Mouse (Mus musculus) heart, postnatal 0 days (tissue): Measurements from ENCODE around the gene Zfp260.

Source experiments
- CTCF ChIP-seq: IDR thresholded peaks from 2 replicates; pipeline ENCODE4 v1.5.1; 2016; ENCODE audit warnings: antibody characterized with exemption, control low read depth, low read depth
- EP300 ChIP-seq: IDR thresholded peaks from 2 replicates; pipeline ENCODE4 v1.6.1; 2016; ENCODE audit warnings: antibody characterized with exemption, low read depth

- TF ChIP-seq CTCF (no peak), EP300 (no peak)
These were observed 27.0 kb downstream of the Zfp260 start, which contains the start of gene Zfp382 for GRCm38 (mm10) chr7:30121308-30122187.
